Mouse (Mus musculus) ES-Bruce4 (cell line): ENCODE results near the gene Hist1h3i.
"Not testable (repeated sequence)": the region's sequence is repeated elsewhere in the genome, so short reads cannot be mapped to it uniquely, and the experiment has no call there.

ENCODE experiments used
- EP300 ChIP-seq: IDR thresholded peaks from 2 replicates; pipeline ENCODE4 v1.6.1; 2011; ENCODE audit warnings: low read depth, low read length; ENCODE audit not compliant: insufficient read depth
- POLR2A ChIP-seq: IDR thresholded peaks from one replicate; pipeline ENCODE4 v1.8.1; 2011; ENCODE audit warnings: low read length; ENCODE audit not compliant: insufficient read depth

DNA sequence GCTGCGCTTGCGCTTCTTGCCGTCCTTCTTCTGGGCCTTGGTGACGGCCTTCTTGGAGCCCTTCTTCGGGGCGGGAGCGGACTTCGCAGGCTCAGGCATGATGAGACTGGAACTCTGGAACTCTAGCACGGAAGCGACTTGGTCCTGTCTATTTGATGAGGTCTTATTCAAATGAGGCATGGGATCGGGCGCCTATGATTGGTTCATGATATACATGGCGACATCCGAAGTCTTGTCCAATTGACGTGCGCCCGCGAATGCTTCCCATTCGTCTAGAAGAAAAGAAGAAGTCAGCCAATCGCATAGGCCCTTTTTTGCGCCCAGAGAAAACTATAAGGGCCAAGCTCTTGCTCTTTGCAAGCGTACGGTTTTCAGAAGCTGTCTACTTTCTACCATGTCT, 26.9 kb upstream of the Hist1h3i start, which contains the start of the genes Hist1h2bq and Hist1h2ao:
- TF ChIP-seq POLR2A, EP300: not testable (repeated sequence)
